Mouse (Mus musculus) hindbrain, embryonic 11.5 days (tissue): ENCODE data around the gene Spock1. TPM values are rescaled to one million over a fixed set of nuclear protein-coding genes. Genes with fewer than 3 reads are reported as not detected.

ENCODE experiments used
- ATAC-seq: fragments of 200-750 bp; cut with Nextera tagmentation; 2 replicates; pipeline ENCODE4 v1.8.0; 2017; ENCODE audit warnings: mild to moderate bottlenecking, moderate TSS enrichment, moderate library complexity; ENCODE audit not compliant: low FRiP score
- DNase-seq: peaks from one replicate; pipeline ENCODE4 v3.0.0-alpha.2; 2015; ENCODE audit warnings: low spot score
- H3K27ac ChIP-seq: fragments of 300-500 bp; sonication (generic); 2 replicates; pipeline ENCODE4 v1.5.1; 2014; ENCODE audit warnings: mild to moderate bottlenecking, low read depth, low read length
- H3K27me3 ChIP-seq: fragments of 300-500 bp; sonication (generic); 2 replicates; pipeline ENCODE4 v1.6.1; 2014; ENCODE audit warnings: mild to moderate bottlenecking, low read length, moderate library complexity, mixed read lengths; ENCODE audit not compliant: control insufficient read depth, insufficient read depth
- H3K36me3 ChIP-seq: fragments of 300-500 bp; sonication (generic); 2 replicates; pipeline ENCODE4 v1.6.1; 2014; ENCODE audit warnings: mild to moderate bottlenecking, low read length, moderate library complexity, mixed read lengths; ENCODE audit not compliant: control insufficient read depth, insufficient read depth
- H3K4me1 ChIP-seq: fragments of 300-500 bp; sonication (generic); replicated peaks from 2 replicates; pipeline ENCODE4 v1.6.1; 2014; ENCODE audit warnings: low read length, mixed read lengths; ENCODE audit not compliant: control insufficient read depth, insufficient read depth
- H3K4me2 ChIP-seq: fragments of 300-500 bp; sonication (generic); replicated peaks from 2 replicates; pipeline ENCODE4 v1.6.1; 2014; ENCODE audit warnings: mild to moderate bottlenecking, low read depth, low read length
- H3K4me3 ChIP-seq: fragments of 300-500 bp; sonication (generic); 2 replicates; pipeline ENCODE4 v1.5.1; 2014; ENCODE audit warnings: low read depth, low read length
- H3K9ac ChIP-seq: fragments of 300-500 bp; sonication (generic); 2 replicates; pipeline ENCODE4 v1.6.1; 2014; ENCODE audit warnings: low read depth, low read length
- H3K9me3 ChIP-seq: fragments of 300-500 bp; sonication (generic); 2 replicates; pipeline ENCODE4 v1.6.1; 2016; ENCODE audit warnings: low read length; ENCODE audit not compliant: control insufficient read depth
- WGBS: fragments of 180-500 bp; shearing (Covaris S2); extraction: QIAGEN DNeasy Blood & Tissue Kit; methylation state at CpG from one replicate; pipeline ENCODE4 v1.1.7; 2014; 5-methylcytosine and 5-hydroxymethylcytosine counted together
- polyA plus RNA-seq: library from polyadenylated mRNA; unstranded; fragments of >200 nt; fragmentation: Nextera tagmentation; extraction: Ambion mirVana; gene quantifications from 2 replicates; pipeline ENCODE4 v1.2.1, GENCODE M21; 2014

Gene Spock1
- polyA plus RNA-seq, 1 experiment from 2014 or later, result 17.0 TPM

DNA sequence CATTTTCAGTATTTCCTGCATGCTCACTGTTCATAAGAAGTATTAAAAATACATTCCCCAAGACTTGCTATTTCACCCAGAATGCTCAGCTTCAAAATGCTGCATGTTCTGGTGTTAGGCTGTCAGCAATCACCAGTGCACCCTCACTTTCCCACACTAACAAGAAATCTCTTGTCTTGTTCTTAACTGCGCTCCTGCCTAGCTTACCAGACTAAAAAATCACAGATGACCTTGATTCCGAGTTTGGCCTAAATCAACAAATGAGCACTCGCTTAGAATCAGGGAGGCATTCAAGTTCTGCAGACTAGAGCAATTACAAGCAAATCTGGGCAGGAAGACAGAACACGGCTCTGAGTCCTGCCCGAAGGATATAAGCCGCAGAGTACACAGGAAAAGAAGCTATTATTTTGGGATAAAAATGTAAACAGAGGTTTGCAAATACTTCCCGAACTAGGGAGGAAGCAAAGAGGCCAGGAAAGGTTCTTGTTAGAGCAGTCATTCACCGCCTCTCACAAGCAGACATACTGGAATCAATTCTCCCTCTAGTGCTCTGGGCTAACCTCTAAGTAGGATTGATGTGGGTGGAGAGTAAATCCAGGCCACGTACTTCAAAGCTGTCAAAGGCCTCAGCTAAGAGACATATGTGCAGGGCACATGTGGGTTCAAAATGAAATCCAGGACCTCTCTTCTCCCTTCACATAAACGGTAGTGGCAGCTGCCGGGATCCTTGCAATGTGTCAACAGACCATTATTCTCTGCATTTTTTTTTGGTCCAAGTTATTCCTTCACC, 76.6 kb downstream of the Spock1 start:
- no peaks in the 10 kb centered on the region for H3K4me1 ChIP-seq
- no peak for DNase-seq
- WGBS, result 74% methylated on average over 11 of the region's 11 CpGs

DNA sequence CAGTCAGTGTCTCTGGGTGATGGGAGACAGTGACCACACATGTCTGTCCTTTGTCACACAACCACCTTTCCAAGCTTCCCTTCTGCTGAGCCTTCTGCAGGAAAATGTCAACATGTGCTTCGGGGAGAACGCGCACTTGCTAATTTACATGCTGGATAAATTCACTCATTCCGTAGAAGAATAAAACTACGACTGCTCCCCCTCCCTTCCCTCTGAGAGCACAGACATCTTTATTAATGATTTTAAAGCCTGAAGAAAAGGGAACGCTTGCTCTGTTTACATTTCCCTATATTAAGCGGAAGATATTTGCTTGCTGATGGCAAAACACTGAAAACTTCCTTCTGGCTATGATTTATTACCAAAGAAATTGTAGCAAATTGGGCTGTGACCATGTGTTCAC, 77.2 kb downstream of the Spock1 start:
- ATAC-seq, result no peak
- Histone ChIP-seq H3K27ac (no peak overlapping the region), H3K27me3 (no peaks in the 10 kb centered on the region), H3K9me3 (no peaks in the 10 kb centered on the region; the same call in 1 of the 2 replicates), H3K4me2 (no peak overlapping the region), H3K9ac (no peak overlapping the region), H3K4me1 (no peaks in the 10 kb centered on the region), H3K36me3 (no peaks in the 10 kb centered on the region), H3K4me3 (no peak overlapping the region)
- DNase-seq, result no peak
- WGBS, result 72% methylated on average over 7 of the region's 7 CpGs

More for the DNA sequence above, 76.6 kb downstream of the Spock1 start:
- Histone ChIP-seq H3K27ac (no peak overlapping the region), H3K9ac (no peak overlapping the region), H3K4me3 (no peak overlapping the region), H3K4me2 (no peak overlapping the region), H3K36me3 (no peaks in the 10 kb centered on the region), H3K27me3 (no peaks in the 10 kb centered on the region), H3K9me3 (no peaks in the 10 kb centered on the region; the same call in 1 of the 2 replicates)
- no peak for ATAC-seq

DNA sequence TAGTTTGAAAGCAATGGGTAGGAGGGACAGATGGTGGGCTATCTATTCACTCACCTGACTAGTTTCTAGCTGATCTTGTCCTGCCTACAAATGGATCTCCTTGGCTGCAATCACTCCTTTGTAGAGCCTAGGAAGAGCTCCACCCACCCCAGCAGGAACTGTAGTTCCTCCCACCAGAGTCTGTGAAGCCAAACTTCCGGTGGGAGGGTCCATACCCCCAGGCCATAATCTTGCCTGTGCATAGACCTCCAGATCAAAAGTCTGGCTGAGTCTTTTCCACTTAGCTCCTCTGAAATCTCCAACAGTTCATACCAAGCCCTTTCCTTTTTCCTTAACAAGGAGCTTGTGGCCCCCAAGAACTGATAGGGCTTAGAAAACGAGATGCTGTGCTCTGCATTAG, 78.0 kb downstream of the Spock1 start:
- no peak for ATAC-seq

DNA sequence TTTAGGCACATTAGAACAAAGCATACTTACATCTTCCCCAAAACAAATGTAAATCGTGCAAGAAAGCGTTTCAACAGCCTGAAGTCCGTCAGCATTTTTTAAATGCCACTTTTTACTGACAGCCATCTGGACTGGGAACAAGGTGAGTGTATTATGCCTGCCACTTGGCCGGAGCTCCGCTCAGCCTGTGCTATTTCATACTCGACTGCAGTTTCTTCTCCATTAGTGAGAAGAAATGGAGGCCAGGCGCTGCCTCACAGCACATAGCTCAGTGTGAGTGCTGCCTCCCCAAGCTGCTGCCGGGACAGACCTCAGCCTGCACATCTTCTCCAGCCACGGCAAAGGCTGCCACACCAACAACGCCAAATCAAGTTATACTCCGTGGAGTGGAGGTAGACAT, 91.9 kb downstream of the Spock1 start:
- ATAC-seq, result no peak
- H3K9ac ChIP-seq, result no peak overlapping the region
- H3K36me3 ChIP-seq, result no peaks in the 10 kb centered on the region
- H3K4me3 ChIP-seq, result no peak overlapping the region
- no peak overlapping the region for H3K27ac ChIP-seq
- no peak for DNase-seq
- H3K27me3 ChIP-seq, result no peaks in the 10 kb centered on the region
- no peaks in the 10 kb centered on the region for H3K9me3 ChIP-seq
- H3K4me2 ChIP-seq, result no peak overlapping the region
- H3K4me1 ChIP-seq, result no peaks in the 10 kb centered on the region
- 91% methylated on average over 11 of the region's 11 CpGs for WGBS

More for the DNA sequence above, 78.0 kb downstream of the Spock1 start:
- DNase-seq, result no peak
- Histone ChIP-seq H3K9ac (no peak overlapping the region), H3K36me3 (no peaks in the 10 kb centered on the region), H3K4me2 (no peak overlapping the region), H3K27me3 (no peaks in the 10 kb centered on the region), H3K27ac (no peak overlapping the region), H3K9me3 (no peaks in the 10 kb centered on the region; the same call in 1 of the 2 replicates), H3K4me3 (no peak overlapping the region), H3K4me1 (no peaks in the 10 kb centered on the region)
- 46% methylated on average over 2 of the region's 2 CpGs for WGBS

DNA sequence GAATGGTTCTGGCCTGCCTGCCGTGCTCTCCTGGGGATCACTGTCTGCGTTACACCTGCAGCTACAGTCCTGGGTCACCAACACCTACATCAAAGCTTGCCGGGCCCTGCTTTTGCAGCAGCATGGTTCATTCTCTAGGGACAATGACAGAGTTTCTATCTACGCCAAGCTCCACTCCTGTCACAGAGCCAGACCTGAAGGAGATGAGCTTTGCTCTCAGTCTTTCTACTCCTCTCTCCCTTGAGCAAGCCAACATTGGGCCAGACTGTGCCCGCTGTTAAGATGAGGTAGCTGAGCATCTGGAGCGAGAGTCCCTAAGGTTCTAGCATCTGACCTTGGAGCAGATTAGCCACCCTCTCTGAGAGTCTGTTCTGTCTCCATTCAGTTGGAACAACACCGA, 95.5 kb downstream of the Spock1 start:
- DNase-seq (no peak), ATAC-seq (no peak)
- no peak overlapping the region for H3K4me3 ChIP-seq
- no peaks in the 10 kb centered on the region for H3K9me3 ChIP-seq
- no peak overlapping the region for H3K27ac ChIP-seq
- 91% methylated on average over 7 of the region's 7 CpGs for WGBS
- H3K4me1 ChIP-seq, result no peaks in the 10 kb centered on the region
- H3K36me3 ChIP-seq, result no peaks in the 10 kb centered on the region
- H3K9ac ChIP-seq, result no peak overlapping the region
- H3K27me3 ChIP-seq, result no peaks in the 10 kb centered on the region
- no peak overlapping the region for H3K4me2 ChIP-seq

DNA sequence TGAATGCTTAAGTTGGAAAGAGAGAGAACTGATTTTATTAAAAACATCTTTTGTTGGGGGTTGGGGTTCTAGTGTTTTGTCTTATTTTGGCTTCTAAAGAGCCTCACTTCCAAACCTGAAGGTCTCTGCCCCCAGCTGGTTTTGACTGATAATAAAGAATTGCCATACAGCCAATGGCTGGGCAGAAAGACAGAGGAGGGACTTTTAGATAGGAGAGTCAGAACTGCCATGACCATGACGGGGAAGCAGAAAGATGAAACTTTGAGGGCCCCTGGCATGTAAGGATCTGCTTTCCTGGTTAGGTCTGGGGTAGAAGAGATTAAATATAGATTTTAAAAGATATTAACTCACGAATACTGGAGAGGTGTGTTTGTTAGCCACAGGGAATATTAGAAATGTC, 96.9 kb downstream of the Spock1 start:
- 81% methylated on average over 2 of the region's 2 CpGs for WGBS
- Histone ChIP-seq H3K27me3 (no peaks in the 10 kb centered on the region), H3K9me3 (no peaks in the 10 kb centered on the region), H3K27ac (no peak overlapping the region), H3K36me3 (no peaks in the 10 kb centered on the region), H3K4me2 (no peak overlapping the region), H3K4me1 (no peaks in the 10 kb centered on the region), H3K9ac (no peak overlapping the region), H3K4me3 (no peak overlapping the region)
- ATAC-seq (no peak), DNase-seq (no peak)

DNA sequence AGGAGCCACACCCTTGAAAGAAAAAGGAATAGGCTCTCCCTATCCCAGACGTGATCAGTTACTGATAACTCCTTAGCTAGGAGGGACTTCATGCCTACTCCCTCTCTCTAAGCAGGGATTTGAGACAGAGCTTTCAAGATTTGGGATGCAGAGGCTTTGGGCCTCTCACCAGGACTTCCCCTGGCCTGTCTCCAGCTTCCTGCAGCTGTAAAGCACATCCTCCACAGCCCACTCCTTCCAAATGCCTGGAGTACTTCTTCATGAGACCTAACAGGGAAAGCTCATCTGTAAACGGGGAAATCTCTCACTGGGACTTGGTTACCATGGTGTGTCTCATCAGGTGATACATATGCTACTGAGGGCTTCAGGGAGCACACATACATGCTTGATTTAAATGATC, 97.3 kb downstream of the Spock1 start:
- DNase-seq, result no peak
- Histone ChIP-seq H3K4me3 (no peak overlapping the region), H3K4me1 (no peaks in the 10 kb centered on the region), H3K27me3 (no peaks in the 10 kb centered on the region), H3K36me3 (no peaks in the 10 kb centered on the region), H3K9ac (no peak overlapping the region), H3K4me2 (no peak overlapping the region), H3K9me3 (no peaks in the 10 kb centered on the region), H3K27ac (no peak overlapping the region)
- 70% methylated on average over 2 of the region's 2 CpGs for WGBS
- no peak for ATAC-seq

DNA sequence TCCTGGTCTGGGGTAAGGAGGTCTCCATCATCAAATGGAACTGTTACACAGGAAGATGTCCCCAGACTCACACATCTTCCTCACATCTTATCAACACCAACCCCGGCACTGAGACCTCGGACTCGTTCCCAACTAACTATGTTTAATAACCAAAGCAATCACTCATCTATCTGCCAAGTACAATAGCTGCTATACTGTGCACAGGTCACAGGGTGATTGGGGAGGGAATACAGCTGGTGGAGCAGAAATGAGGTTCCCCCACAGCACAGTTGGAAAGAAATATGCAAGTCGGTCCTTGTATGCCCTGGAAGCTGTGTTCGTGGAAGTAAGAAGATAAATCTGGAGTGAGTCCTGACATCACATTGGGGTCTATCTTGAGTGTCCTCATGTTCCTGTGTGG, 98.0 kb downstream of the Spock1 start:
- H3K4me3 ChIP-seq, result no peak overlapping the region
- no peak overlapping the region for H3K4me2 ChIP-seq
- ATAC-seq (no peak), DNase-seq (no peak)
- WGBS, result 64% methylated on average over 5 of the region's 5 CpGs
- H3K36me3 ChIP-seq, result no peaks in the 10 kb centered on the region
- no peaks in the 10 kb centered on the region for H3K9me3 ChIP-seq
- H3K27me3 ChIP-seq, result no peaks in the 10 kb centered on the region
- no peak overlapping the region for H3K27ac ChIP-seq
- H3K4me1 ChIP-seq, result no peaks in the 10 kb centered on the region
- H3K9ac ChIP-seq, result no peak overlapping the region

DNA sequence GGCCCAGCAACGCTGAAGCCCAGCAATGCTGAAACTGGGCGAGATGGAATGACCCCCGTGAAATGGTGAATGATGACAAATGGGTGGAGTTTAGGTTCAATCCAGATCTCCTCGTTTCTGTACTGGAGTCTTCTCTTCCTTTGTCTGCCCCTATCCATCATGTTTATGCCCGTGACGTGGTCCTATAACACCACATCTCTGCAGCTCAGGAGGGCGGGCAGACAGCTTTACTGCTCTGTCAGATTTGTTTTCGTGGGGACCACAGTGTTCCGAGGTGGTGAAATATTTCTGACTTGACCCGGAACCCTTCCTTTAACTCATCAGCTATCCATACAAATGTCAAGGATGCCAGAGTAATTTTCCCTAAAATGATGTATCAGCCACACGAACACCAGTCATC, 98.5 kb downstream of the Spock1 start:
- no peak overlapping the region for H3K4me2 ChIP-seq
- ATAC-seq, result no peak
- no peak overlapping the region for H3K4me3 ChIP-seq
- H3K9me3 ChIP-seq, result no peaks in the 10 kb centered on the region
- DNase-seq, result no peak
- H3K27me3 ChIP-seq, result no peaks in the 10 kb centered on the region
- no peak overlapping the region for H3K9ac ChIP-seq
- 74% methylated on average over 11 of the region's 11 CpGs for WGBS
- no peaks in the 10 kb centered on the region for H3K36me3 ChIP-seq
- no peaks in the 10 kb centered on the region for H3K4me1 ChIP-seq
- H3K27ac ChIP-seq, result no peak overlapping the region
